Mouse (Mus musculus): ENCODE data around the gene Polr2m. TPM values are rescaled to one million over a fixed set of nuclear protein-coding genes. Genes with fewer than 3 reads are reported as not detected.

Gene Polr2m
- polyA plus RNA-seq, 1 experiment from 2014 or later = 452 TPM

GRCm38 (mm10) chr9:71463072-71463667, 22.6 kb downstream of the Polr2m start:
- H3K9ac ChIP-seq = no peak overlapping the region
- no peaks in the 10 kb centered on the region for H3K36me3 ChIP-seq (replicated peaks)
- 70% methylated on average over 13 of the region's 13 CpGs for WGBS
- 0 out of 2 replicates have a peak, but pooled peaks cover 3% of the 10 kb centered on the region for H3K27me3 ChIP-seq
- no peaks in the 10 kb centered on the region for H3K4me1 ChIP-seq
- H3K27ac ChIP-seq = no peak overlapping the region
- no peak for ATAC-seq (ENCODE audit: low FRiP score)
- no peak overlapping the region for H3K4me3 ChIP-seq (replicated peaks)
- H3K9me3 ChIP-seq = no peaks in the 10 kb centered on the region
- H3K4me2 ChIP-seq = no peak overlapping the region

- 91% methylated on average over 4 of the region's 4 CpGs for WGBS
- Histone ChIP-seq H3K27me3 (0 out of 2 replicates have a peak, but pooled peaks cover 3% of the 10 kb centered on the region), H3K4me2 (no peak overlapping the region), H3K27ac (no peak overlapping the region), H3K9me3 (no peaks in the 10 kb centered on the region), H3K9ac (no peak overlapping the region), H3K4me3 (replicated peaks) (no peak overlapping the region), H3K4me1 (no peaks in the 10 kb centered on the region), H3K36me3 (replicated peaks) (no peaks in the 10 kb centered on the region)
- ATAC-seq (ENCODE audit: low FRiP score) = no peak
Observed at GRCm38 (mm10) chr9:71456738-71457137, 29.0 kb downstream of the Polr2m start.

- no peak overlapping the region for H3K9ac ChIP-seq
- no peak for ATAC-seq (ENCODE audit: low FRiP score)
- WGBS = 75% methylated on average over 5 of the region's 5 CpGs
Observed at GRCm38 (mm10) chr9:71453917-71454316, 31.8 kb downstream of the Polr2m start.

GRCm38 (mm10) chr9:71453352-71453751, 32.4 kb downstream of the Polr2m start:
- Histone ChIP-seq H3K4me2 (no peak overlapping the region), H3K4me1 (0 out of 2 replicates have a peak, but pooled peaks cover 4% of the 10 kb centered on the region), H3K4me3 (replicated peaks) (no peak overlapping the region), H3K9ac (no peak overlapping the region), H3K27me3 (no peaks in the 10 kb centered on the region), H3K36me3 (replicated peaks) (no peaks in the 10 kb centered on the region), H3K9me3 (no peaks in the 10 kb centered on the region), H3K27ac (no peak overlapping the region)
- no peak for ATAC-seq (ENCODE audit: low FRiP score)
- 72% methylated on average over 5 of the region's 5 CpGs for WGBS

More at GRCm38 (mm10) chr9:71453917-71454316, 31.8 kb downstream of the Polr2m start:
- Histone ChIP-seq H3K36me3 (replicated peaks) (no peaks in the 10 kb centered on the region), H3K4me2 (no peak overlapping the region), H3K27me3 (0 out of 2 replicates have a peak, but pooled peaks cover 3% of the 10 kb centered on the region), H3K4me3 (replicated peaks) (no peak overlapping the region), H3K4me1 (0 out of 2 replicates have a peak, but pooled peaks cover 4% of the 10 kb centered on the region), H3K27ac (no peak overlapping the region), H3K9me3 (no peaks in the 10 kb centered on the region)

GRCm38 (mm10) chr9:71450626-71451025, 35.1 kb downstream of the Polr2m start:
- Histone ChIP-seq H3K27ac (no peak overlapping the region), H3K9ac (no peak overlapping the region), H3K9me3 (no peaks in the 10 kb centered on the region), H3K36me3 (replicated peaks) (no peaks in the 10 kb centered on the region), H3K27me3 (no peaks in the 10 kb centered on the region; the same call in 1 of the 2 replicates), H3K4me3 (replicated peaks) (no peak overlapping the region), H3K4me1 (0 out of 2 replicates have a peak, but pooled peaks cover 4% of the 10 kb centered on the region), H3K4me2 (no peak overlapping the region)
- ATAC-seq (ENCODE audit: low FRiP score) = no peak
- 81% methylated on average over 6 of the region's 6 CpGs for WGBS

- H3K27me3 ChIP-seq = no peaks in the 10 kb centered on the region; the same call in 1 of the 2 replicates
- H3K9me3 ChIP-seq = no peaks in the 10 kb centered on the region
- 0 out of 2 replicates have a peak, but pooled peaks cover 4% of the 10 kb centered on the region for H3K4me1 ChIP-seq
- H3K27ac ChIP-seq = no peak overlapping the region
- no peak overlapping the region for H3K4me3 ChIP-seq (replicated peaks)
- H3K9ac ChIP-seq = no peak overlapping the region
- 31% methylated on average over 4 of the region's 4 CpGs for WGBS
- H3K4me2 ChIP-seq = no peak overlapping the region
- no peak for ATAC-seq (ENCODE audit: low FRiP score)
- no peaks in the 10 kb centered on the region for H3K36me3 ChIP-seq (replicated peaks)
Observed at GRCm38 (mm10) chr9:71447573-71447972, 38.2 kb downstream of the Polr2m start.

- no peak overlapping the region for H3K4me3 ChIP-seq (replicated peaks)
- no peak for ATAC-seq (ENCODE audit: low FRiP score)
- no peak overlapping the region for H3K9ac ChIP-seq
- H3K27ac ChIP-seq = no peak overlapping the region
- no peaks in the 10 kb centered on the region for H3K9me3 ChIP-seq
- WGBS = 88% methylated on average over 2 of the region's 2 CpGs
- H3K27me3 ChIP-seq = no peaks in the 10 kb centered on the region; the same call in 1 of the 2 replicates
- H3K4me1 ChIP-seq = no peaks in the 10 kb centered on the region
- H3K4me2 ChIP-seq = no peak overlapping the region
- H3K36me3 ChIP-seq (replicated peaks) = no peaks in the 10 kb centered on the region
Observed at GRCm38 (mm10) chr9:71445308-71445707, 40.4 kb downstream of the Polr2m start.

GRCm38 (mm10) chr9:71438146-71438545, 47.6 kb downstream of the Polr2m start:
- H3K4me2 ChIP-seq = no peak overlapping the region
- H3K9ac ChIP-seq = no peak overlapping the region
- ATAC-seq (ENCODE audit: low FRiP score) = no peak
- 85% methylated on average over 2 of the region's 2 CpGs for WGBS
- no peaks in the 10 kb centered on the region for H3K36me3 ChIP-seq (replicated peaks)
- no peaks in the 10 kb centered on the region for H3K27me3 ChIP-seq
- no peaks in the 10 kb centered on the region for H3K9me3 ChIP-seq
- no peaks in the 10 kb centered on the region for H3K4me1 ChIP-seq
- no peak overlapping the region for H3K4me3 ChIP-seq (replicated peaks)
- H3K27ac ChIP-seq = no peak overlapping the region

Other genes with a start within 250 kb of the Polr2m start
- 3.1 and 3.5 TPM in 2 replicates for gene Myzap, start 106.4 kb upstream of the Polr2m start, polyA plus RNA-seq (2016; fragmentation: Nextera tagmentation; extraction: Ambion mirVana)